Mouse (Mus musculus): ENCODE data around the gene Wdr74.

GRCm38 (mm10) chr19:8774951-8775421 lies 39.4 kb downstream of the Wdr74 start:
- TF ChIP-seq CTCF (IDR thresholded peaks at IDR 0.05; ENCODE audit: low read depth, low read length) (no peak), POLR2A (IDR thresholded peaks at IDR 0.05; ENCODE audit: borderline replicate concordance, low read depth, low read length) (no peak)

Measured in bone marrow macrophage, adult 2 months (primary cell).